Mouse (Mus musculus): ENCODE measurements around the gene Idh3a. TPM values are rescaled to one million over a fixed set of nuclear protein-coding genes. Genes with fewer than 3 reads are reported as not detected.

Idh3a gene
- polyA plus RNA-seq, 1 experiment from 2014 or later = 174 TPM

- Histone ChIP-seq H3K27me3 (ENCODE audit: insufficient read depth, low read length) (no peaks in the 10 kb centered on the region), H3K27ac (ENCODE audit: low read length) (no peak overlapping the region), H3K4me1 (ENCODE audit: insufficient read depth, low read length) (no peaks in the 10 kb centered on the region), H3K4me2 (replicated peaks; ENCODE audit: low read depth, low read length) (no peak overlapping the region), H3K4me3 (ENCODE audit: low read length) (no peak overlapping the region), H3K36me3 (ENCODE audit: insufficient read depth, low read length) (no peaks in the 10 kb centered on the region), H3K9me3 (ENCODE audit: low read length) (no peaks in the 10 kb centered on the region), H3K9ac (replicated peaks; ENCODE audit: low read length) (no peak overlapping the region)
- WGBS = 75% methylated on average over 4 of the region's 4 CpGs
- ATAC-seq (ENCODE audit: low FRiP score, low TSS enrichment) = no peak
Observed at GRCm38 (mm10) chr9:54642556-54642955, 56.4 kb downstream of the Idh3a start.

DNA sequence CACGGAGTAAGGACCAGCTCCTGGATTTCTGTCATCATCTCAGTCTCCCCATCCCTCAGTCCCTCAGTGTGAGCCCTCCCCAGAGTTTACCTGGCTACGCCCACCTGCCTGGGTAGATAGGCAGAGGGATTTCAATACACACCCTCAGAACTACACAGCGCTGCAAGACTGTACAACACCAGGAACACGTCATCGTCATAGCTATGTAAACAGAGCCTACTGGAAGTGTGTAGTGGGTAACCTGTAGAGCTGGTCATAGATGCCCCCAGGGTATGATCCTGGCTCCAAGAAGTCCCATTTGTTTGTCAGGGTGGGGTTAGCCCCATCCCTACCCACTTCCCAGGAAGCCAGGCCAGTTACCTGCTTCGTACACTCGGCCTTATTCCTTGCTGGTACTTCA lies 57.0 kb downstream of the Idh3a start:
- Histone ChIP-seq H3K27ac (ENCODE audit: low read length) (no peak overlapping the region), H3K36me3 (ENCODE audit: insufficient read depth, low read length) (no peaks in the 10 kb centered on the region), H3K4me2 (replicated peaks; ENCODE audit: low read depth, low read length) (no peak overlapping the region), H3K4me1 (ENCODE audit: insufficient read depth, low read length) (no peaks in the 10 kb centered on the region), H3K9me3 (ENCODE audit: low read length) (no peaks in the 10 kb centered on the region), H3K27me3 (ENCODE audit: insufficient read depth, low read length) (no peaks in the 10 kb centered on the region), H3K9ac (replicated peaks; ENCODE audit: low read length) (no peak overlapping the region), H3K4me3 (ENCODE audit: low read length) (no peak overlapping the region)
- WGBS = 90% methylated on average over 7 of the region's 7 CpGs
- peak; percentile 42; the same call in 1 of the 2 replicates for ATAC-seq (ENCODE audit: low FRiP score, low TSS enrichment)

GRCm38 (mm10) chr9:54645530-54645929 lies 59.4 kb downstream of the Idh3a start:
- Histone ChIP-seq H3K4me3 (ENCODE audit: low read length) (no peak overlapping the region), H3K4me1 (ENCODE audit: insufficient read depth, low read length) (no peaks in the 10 kb centered on the region), H3K36me3 (ENCODE audit: insufficient read depth, low read length) (no peaks in the 10 kb centered on the region), H3K27me3 (ENCODE audit: insufficient read depth, low read length) (no peaks in the 10 kb centered on the region), H3K9ac (replicated peaks; ENCODE audit: low read length) (no peak overlapping the region), H3K9me3 (ENCODE audit: low read length) (no peaks in the 10 kb centered on the region), H3K4me2 (replicated peaks; ENCODE audit: low read depth, low read length) (no peak overlapping the region), H3K27ac (ENCODE audit: low read length) (no peak overlapping the region)
- no peak for ATAC-seq (ENCODE audit: low FRiP score, low TSS enrichment)
- 84% methylated on average over 6 of the region's 6 CpGs for WGBS

DNA sequence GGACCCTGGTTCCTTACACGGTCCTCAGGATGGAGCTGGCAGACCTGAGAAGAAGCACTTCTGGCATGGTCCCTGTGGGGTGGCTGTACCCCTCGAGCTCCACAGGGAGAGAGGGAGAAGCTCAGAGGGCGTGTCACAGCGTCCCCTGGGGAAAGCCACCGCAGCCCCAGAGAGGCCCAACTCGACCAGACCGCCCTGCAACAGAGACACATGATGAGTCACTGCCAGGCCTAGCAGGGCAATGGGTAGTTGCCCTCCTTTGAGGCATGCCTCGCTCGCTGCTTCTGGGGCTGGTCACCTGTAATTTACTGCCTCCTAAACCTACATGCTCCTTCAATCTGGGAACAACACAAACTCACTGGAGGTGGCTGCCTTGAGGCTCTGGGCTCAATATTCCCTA lies 60.1 kb downstream of the Idh3a start:
- no peak for ATAC-seq (ENCODE audit: low FRiP score, low TSS enrichment)
- 69% methylated on average over 9 of the region's 9 CpGs for WGBS
- Histone ChIP-seq H3K9ac (replicated peaks; ENCODE audit: low read length) (no peak overlapping the region), H3K27ac (ENCODE audit: low read length) (no peak overlapping the region), H3K4me3 (ENCODE audit: low read length) (no peak overlapping the region), H3K4me2 (replicated peaks; ENCODE audit: low read depth, low read length) (no peak overlapping the region), H3K36me3 (ENCODE audit: insufficient read depth, low read length) (no peaks in the 10 kb centered on the region), H3K4me1 (ENCODE audit: insufficient read depth, low read length) (no peaks in the 10 kb centered on the region), H3K9me3 (ENCODE audit: low read length) (no peaks in the 10 kb centered on the region), H3K27me3 (ENCODE audit: insufficient read depth, low read length) (no peaks in the 10 kb centered on the region)

DNA sequence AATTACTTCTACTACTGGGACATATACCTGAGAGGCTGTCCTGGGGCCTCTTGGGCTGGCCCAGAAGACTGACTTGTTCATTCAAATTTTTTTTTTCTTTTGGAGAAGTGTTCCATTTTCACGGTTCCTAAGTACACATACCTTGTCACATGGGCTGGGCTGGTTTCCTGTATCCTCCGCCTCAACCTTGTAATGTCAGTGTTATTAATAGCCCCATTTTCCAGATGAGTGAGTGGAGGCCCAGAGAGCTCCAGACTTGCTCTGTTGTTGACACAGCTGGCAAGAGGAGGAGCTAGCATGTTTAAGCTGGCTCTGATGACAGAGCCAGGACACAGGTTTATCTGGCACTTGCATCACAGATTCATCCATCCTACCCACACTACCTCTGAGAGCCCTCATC lies 61.3 kb downstream of the Idh3a start:
- Histone ChIP-seq H3K9me3 (ENCODE audit: low read length) (no peaks in the 10 kb centered on the region), H3K27me3 (ENCODE audit: insufficient read depth, low read length) (no peaks in the 10 kb centered on the region), H3K4me3 (ENCODE audit: low read length) (no peak overlapping the region), H3K27ac (ENCODE audit: low read length) (no peak overlapping the region), H3K36me3 (ENCODE audit: insufficient read depth, low read length) (no peaks in the 10 kb centered on the region), H3K4me2 (replicated peaks; ENCODE audit: low read depth, low read length) (no peak overlapping the region), H3K9ac (replicated peaks; ENCODE audit: low read length) (no peak overlapping the region), H3K4me1 (ENCODE audit: insufficient read depth, low read length) (no peaks in the 10 kb centered on the region)
- WGBS = 12% methylated on average over 2 of the region's 2 CpGs
- no peak for ATAC-seq (ENCODE audit: low FRiP score, low TSS enrichment)

- 69% methylated on average over 1 of the region's 1 CpGs for WGBS
- no peak overlapping the region for H3K4me2 ChIP-seq (replicated peaks; ENCODE audit: low read depth, low read length)
- H3K27me3 ChIP-seq (ENCODE audit: insufficient read depth, low read length) = no peaks in the 10 kb centered on the region
- no peak overlapping the region for H3K9ac ChIP-seq (replicated peaks; ENCODE audit: low read length)
- H3K27ac ChIP-seq (ENCODE audit: low read length) = no peak overlapping the region
- no peaks in the 10 kb centered on the region for H3K4me1 ChIP-seq (ENCODE audit: insufficient read depth, low read length)
- H3K36me3 ChIP-seq (ENCODE audit: insufficient read depth, low read length) = no peaks in the 10 kb centered on the region
- no peak overlapping the region for H3K4me3 ChIP-seq (ENCODE audit: low read length)
- no peak for ATAC-seq (ENCODE audit: low FRiP score, low TSS enrichment)
- H3K9me3 ChIP-seq (ENCODE audit: low read length) = no peaks in the 10 kb centered on the region
Observed at GRCm38 (mm10) chr9:54649360-54649759, 63.2 kb downstream of the Idh3a start.

DNA sequence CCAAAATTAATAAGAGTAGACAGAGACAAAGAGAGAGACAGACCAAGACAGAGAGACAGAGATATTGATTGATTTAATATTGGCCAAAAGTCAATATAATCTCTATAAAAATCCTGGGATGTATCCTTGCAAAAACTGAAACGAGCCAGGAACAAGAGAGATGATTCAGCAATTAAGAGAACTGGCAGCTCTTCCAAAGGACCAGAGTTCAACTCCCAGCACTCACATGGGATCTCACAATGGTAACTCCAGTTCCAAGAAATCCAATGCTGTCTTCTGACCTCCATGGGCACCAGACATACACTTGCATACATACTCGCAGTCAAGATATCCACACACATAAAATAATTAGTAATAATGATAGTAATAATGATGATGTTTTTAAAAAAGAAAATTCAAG lies 66.6 kb downstream of the Idh3a start:
- ATAC-seq (ENCODE audit: low FRiP score, low TSS enrichment) = no peak
- Histone ChIP-seq H3K4me1 (ENCODE audit: insufficient read depth, low read length) (no peaks in the 10 kb centered on the region), H3K27ac (ENCODE audit: low read length) (no peak overlapping the region), H3K9me3 (ENCODE audit: low read length) (no peaks in the 10 kb centered on the region), H3K9ac (replicated peaks; ENCODE audit: low read length) (no peak overlapping the region), H3K4me2 (replicated peaks; ENCODE audit: low read depth, low read length) (no peak overlapping the region), H3K4me3 (ENCODE audit: low read length) (no peak overlapping the region), H3K27me3 (ENCODE audit: insufficient read depth, low read length) (no peaks in the 10 kb centered on the region), H3K36me3 (ENCODE audit: insufficient read depth, low read length) (no peaks in the 10 kb centered on the region)
- 86% methylated on average over 2 of the region's 2 CpGs for WGBS

Other genes with a start within 250 kb of the Idh3a start
- gene Dmxl2, start 84.7 kb upstream of the Idh3a start, polyA plus RNA-seq (2015; fragmentation: Nextera tagmentation; extraction: Ambion mirVana) = 4.7 and 5.7 TPM in 2 replicates
- gene Sh2d7, start 47.4 kb upstream of the Idh3a start, polyA plus RNA-seq (2015; fragmentation: Nextera tagmentation; extraction: Ambion mirVana) = not detected in 2 replicates
- gene Cib2, start 26.1 kb upstream of the Idh3a start, polyA plus RNA-seq (2015; fragmentation: Nextera tagmentation; extraction: Ambion mirVana) = 15.8 and 15.9 TPM in 2 replicates
- 3.3 and 4.4 TPM in 2 replicates for gene Acsbg1, start 75.5 kb downstream of the Idh3a start, polyA plus RNA-seq (2015; fragmentation: Nextera tagmentation; extraction: Ambion mirVana)
- gene Dnaja4, start 112.5 kb downstream of the Idh3a start, polyA plus RNA-seq (2015; fragmentation: Nextera tagmentation; extraction: Ambion mirVana) = 3.1 and 3.7 TPM in 2 replicates
- gene Wdr61, start 148.2 kb downstream of the Idh3a start, polyA plus RNA-seq (2015; fragmentation: Nextera tagmentation; extraction: Ambion mirVana) = 149 and 153 TPM in 2 replicates
- 53.8 and 62.5 TPM in 2 replicates for gene Crabp1, start 178.4 kb downstream of the Idh3a start, polyA plus RNA-seq (2015; fragmentation: Nextera tagmentation; extraction: Ambion mirVana)

All from kidney, embryonic 16.5 days (tissue).